Mouse (Mus musculus) left cerebral cortex, postnatal 14 days (tissue): Measurements from ENCODE around the gene Asb15. TPM values are rescaled to one million over a fixed set of nuclear protein-coding genes. Genes with fewer than 3 reads are reported as not detected.
A peak's percentile ranks its signal among the peaks of the same experiment; 100 is the strongest.

ENCODE experiments used
- DNase-seq, 2 experiments: peaks; one replicate each; pipeline ENCODE4 v3.0.0; 2021 to 2022; ENCODE audit warnings: low spot score in 2 of 2, mixed read lengths in 1 of 2
- intact Hi-C: fragments of 180-260 bp; cut with DNase I; formaldehyde crosslinking; loops from one replicate; pipeline ENCODE4 v1.15.1; 2025
- total RNA-seq, 2 experiments: library from RNA; stranded (reverse); gene quantifications; 2 replicates each; pipeline ENCODE4 v1.2.3; 2021

The Asb15 gene
- total RNA-seq, 2 experiments from 2014 or later, result not detected

DNA sequence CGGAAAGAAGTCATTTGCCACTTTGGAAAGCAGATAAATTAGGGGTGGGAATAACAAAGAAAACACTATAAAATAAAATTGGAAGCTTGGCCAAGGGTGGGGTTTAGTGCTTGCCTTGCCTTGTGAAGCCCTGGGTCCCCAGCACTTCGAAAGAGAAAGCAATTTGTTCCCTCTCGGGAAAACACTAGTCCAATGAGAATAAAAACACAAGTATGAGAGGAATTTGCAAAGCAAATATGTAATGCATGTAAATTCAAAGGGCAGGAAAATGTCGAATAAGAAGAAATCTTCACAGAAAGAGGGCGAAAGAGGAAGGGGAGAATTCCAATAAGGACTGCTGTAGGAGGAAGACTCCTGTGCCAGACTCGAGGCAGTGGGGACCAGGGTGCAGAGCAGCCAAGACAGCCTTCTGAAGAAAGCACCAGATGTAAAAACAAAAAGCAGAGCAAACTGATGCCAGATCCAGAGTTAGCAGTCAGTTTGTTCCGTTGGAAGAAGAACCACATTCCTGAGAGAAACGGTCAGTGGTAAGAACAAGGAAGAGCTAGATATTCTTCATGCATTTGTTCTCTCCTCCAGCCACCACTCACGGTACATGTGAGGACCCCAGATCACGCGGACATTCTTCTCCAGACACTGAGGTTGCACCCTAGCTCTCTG is 26.6 kb downstream of the Asb15 start:
- DNase-seq, result no peak
- intact Hi-C loops, result no loop called here

- no peak for DNase-seq
- intact Hi-C loops, result no loop called here
Observed at GRCm38 (mm10) chr6:24555488-24555887, 27.5 kb downstream of the Asb15 start.

GRCm38 (mm10) chr6:24564081-24564480 is 36.1 kb downstream of the Asb15 start:
- intact Hi-C loops, result no loop called here
- peak in 1 of 2 experiments; percentile 11 for DNase-seq

DNA sequence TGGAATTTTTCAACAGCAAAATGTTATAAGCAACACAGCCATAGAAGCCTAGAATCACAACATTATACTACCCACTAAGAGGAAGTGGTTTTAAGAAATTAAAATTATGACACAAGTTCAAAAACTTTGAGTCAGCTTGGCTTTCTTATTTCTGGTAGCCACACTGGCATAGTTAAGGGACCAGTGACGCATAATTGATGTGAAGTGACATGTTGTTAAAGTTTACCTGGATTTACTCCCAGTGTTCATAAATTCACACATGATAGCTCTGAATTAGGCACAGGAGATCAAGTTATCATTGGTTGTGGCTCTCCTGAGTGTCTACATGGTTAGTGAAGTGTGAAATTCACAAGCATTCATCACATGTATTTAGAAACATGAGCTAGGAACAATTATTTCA is 36.9 kb downstream of the Asb15 start:
- intact Hi-C loops, result no loop called here
- DNase-seq, result no peak

GRCm38 (mm10) chr6:24568963-24569362 is 41.0 kb downstream of the Asb15 start:
- DNase-seq, result no peak
- intact Hi-C loops, result no loop called here

DNA sequence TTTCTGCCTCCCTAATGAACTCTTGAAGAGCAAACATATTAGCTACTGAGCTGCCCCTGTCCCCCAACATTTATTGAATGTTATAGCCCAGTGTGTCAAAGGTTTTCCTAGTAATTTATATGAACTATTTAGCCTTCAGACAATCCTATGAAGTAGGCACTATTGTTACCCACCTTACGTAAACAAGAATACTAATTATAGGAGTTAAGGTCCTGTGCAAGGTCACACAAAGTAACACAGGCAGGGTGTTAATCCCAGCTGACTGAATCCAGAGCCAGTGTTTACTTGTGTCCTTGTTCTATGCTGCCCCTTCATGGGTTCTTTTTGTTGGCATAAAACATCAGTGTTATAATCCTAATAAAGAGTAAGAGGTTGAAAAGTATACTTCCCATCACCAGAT is 41.8 kb downstream of the Asb15 start:
- no peak for DNase-seq
- intact Hi-C loops, result loop anchor here (5.0 kb wide), 1 partner anchor 153 kb away; no protein-coding TSS in a partner anchor

- intact Hi-C loops, result loop anchor here (5.0 kb wide), 1 partner anchor 152 kb away; no protein-coding TSS in a partner anchor
- no peak for DNase-seq
Observed at GRCm38 (mm10) chr6:24570278-24570677, 42.3 kb downstream of the Asb15 start.

DNA sequence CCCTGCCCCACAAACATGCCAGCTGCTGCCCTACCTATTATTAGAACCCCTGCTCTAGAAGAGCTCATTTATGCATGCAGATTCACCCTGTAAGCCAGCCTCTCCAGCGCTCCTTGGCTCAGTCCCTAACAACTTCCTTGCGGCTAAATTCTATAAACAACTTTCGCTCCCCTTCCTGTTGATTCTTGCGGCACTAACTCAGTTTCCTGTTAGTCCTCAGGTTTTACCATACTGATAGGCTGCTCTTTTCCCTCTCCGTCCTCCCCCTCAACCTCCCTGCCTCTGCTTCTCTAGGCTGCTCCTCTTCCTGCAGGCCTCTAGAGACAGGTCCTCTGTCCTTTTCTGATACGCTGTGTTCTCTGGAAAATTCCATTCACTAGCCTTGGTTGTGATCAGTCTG is 43.2 kb downstream of the Asb15 start:
- no peak for DNase-seq
- intact Hi-C loops, result loop anchor here (5.0 kb wide), 1 partner anchor 151 kb away; no protein-coding TSS in a partner anchor

GRCm38 (mm10) chr6:24572431-24572830 is 44.5 kb downstream of the Asb15 start:
- intact Hi-C loops, result loop anchor here (5.0 kb wide), 1 partner anchor 150 kb away; no protein-coding TSS in a partner anchor
- DNase-seq, result no peak

DNA sequence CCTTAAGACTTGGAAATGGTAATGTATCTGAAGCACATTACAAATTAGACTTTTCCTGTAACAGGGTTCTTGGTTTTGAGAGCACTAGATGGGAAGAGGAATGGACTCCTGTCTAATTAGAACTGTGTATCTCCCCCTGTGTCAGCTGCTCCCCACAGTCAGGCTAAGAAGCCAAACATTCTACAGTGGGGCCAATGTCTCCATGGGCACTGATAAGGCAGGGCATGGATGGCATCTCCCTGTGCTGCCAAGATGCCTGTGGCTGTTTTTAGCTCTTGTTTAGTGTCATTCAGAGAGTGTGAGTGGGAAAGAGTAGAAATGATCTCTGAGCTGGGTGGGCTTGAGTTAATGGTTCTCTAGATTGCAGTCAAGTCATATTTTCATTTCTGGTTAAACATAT is 45.4 kb downstream of the Asb15 start:
- DNase-seq, result no peak
- intact Hi-C loops, result loop anchor here (5.0 kb wide), 1 partner anchor 149 kb away; no protein-coding TSS in a partner anchor

DNA sequence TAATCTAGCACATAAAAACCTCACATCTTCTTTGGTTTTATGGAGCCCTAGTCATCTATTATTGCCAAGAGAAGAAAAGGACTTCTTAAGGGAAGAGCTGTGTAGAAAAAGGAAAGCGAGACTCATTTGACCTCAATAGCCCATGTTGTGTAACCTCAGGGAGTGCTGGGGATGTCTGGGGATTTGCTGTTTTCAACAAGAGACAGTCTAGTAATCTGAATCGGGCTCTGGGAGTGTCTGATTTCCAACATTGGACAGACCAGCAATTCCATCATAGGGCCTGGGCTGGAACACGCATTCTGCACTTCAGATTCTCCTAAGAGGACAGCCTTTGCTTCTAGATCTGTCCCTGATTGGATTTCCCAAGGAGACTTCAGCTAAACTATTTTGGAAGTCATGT is 55.5 kb downstream of the Asb15 start:
- intact Hi-C loops, result no loop called here
- DNase-seq, result no peak

- intact Hi-C loops, result no loop called here
- no peak for DNase-seq
Observed at GRCm38 (mm10) chr6:24585431-24586310, 57.7 kb downstream of the Asb15 start.

DNA sequence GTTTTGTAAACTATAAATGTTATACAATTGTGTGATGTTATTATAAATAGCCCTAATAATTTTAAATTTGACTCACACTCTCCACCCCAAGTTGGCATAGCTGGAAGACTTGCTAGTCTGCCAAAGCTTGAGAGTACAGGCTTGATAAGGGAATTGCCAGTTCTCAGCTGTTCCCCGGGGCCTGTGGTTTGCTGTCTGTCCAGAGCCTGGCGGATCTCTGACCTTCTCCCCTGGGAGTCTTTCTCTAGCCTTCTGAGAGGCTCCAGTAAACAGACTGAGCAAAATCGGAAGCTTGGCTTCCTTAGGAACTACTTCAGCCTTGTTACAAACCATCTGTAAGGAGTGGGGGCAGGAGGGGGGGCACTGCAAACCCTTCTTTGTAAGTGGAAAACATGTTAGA is 58.9 kb downstream of the Asb15 start:
- intact Hi-C loops, result no loop called here
- no peak for DNase-seq

DNA sequence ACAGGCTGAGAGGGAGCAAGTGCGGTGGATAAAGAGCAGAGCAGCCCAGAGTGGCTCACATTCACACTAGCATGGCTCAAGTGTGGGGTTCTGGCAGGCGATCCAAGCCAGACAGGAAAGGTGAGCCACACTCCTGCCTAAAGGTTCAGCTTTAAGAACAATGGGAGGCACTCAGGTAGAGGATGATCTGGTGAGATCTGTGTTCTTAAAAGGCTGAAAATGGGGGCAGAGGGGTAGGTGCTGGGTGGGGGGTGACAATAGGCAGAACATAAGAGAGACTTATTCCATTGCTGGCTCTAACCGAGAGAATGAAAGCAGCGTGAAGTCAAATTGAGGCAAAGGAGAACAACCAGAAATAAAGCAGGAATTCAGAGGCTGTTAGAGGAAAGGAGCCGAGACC is 62.3 kb downstream of the Asb15 start:
- no peak for DNase-seq
- intact Hi-C loops, result no loop called here

DNA sequence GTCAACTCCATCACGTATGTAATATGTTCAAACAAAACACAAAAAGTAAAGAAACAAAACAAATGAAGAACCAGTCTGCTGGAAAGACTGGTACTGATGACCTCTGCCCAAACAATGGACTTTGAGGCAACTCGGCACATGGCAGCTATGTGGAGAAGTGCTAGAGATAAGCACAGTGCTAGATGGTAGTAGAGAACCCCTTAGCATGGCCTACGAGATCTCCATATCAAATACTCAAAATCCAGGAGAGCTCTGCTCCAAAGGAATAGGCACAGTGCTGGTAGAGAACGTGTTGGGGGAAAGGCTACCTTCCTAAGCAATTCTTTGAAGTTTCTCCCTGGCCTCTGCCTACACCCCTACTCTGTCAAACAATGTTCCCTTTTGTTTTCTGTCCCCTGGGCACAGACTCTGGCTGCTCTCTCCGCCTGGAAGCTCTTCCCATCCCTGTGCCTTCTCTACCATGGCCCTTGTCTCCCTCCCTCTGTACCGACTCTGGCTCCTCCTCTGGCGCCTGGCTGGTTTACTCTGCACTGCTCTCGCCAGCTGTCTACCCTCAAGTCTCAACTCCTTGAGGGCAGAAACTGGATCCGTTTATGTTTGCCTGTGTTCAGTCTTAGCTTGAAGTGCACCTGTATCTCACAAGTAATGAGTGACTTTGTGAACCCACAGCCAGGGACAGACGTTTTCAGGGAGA is 63.7 kb downstream of the Asb15 start:
- DNase-seq, result no peak
- intact Hi-C loops, result no loop called here

DNA sequence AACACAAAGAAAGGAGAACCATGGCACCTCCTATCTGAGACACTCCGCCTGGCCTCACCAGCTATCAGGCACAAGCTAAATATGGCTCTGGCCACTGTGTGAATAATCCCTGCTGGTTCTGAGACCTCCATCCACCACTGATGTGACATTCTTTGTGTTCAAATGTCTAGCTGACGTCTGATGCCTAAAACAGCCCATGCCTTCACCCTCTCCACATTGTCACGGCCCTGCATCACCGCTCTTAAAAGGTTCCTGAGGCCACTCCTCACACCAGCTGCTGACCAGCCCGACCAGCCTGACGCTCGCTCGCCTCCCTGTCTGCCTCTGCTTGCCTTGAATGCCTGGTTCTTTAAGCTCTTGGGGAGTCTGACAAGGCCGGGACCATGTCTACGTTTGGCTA is 69.6 kb downstream of the Asb15 start, which contains the start of gene Lmod2:
Lmod2 (plus strand) TSS at position 263 of the 400 bp plus-strand sequence.
- no peak for DNase-seq
- intact Hi-C loops, result no loop called here

DNA sequence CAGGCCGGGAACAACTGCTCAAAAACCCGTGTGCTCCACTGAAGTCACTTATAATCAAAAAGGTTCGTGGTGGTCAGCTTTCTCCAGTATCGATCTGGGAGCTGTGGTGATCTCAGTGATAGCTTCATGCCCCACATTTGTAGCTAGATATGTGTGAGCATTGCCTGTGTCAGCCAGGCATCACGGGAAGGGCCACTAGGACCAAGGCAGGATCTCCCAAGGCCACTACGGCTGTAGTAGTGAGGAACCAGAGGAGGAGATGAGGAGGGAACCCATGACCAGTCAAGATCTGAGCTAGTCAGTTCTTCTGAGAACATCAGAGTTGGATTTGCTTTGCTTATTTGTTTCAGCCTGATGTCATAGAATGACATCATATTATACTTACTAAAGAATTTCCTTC is 71.2 kb downstream of the Asb15 start:
- no peak for DNase-seq
- intact Hi-C loops, result no loop called here

DNA sequence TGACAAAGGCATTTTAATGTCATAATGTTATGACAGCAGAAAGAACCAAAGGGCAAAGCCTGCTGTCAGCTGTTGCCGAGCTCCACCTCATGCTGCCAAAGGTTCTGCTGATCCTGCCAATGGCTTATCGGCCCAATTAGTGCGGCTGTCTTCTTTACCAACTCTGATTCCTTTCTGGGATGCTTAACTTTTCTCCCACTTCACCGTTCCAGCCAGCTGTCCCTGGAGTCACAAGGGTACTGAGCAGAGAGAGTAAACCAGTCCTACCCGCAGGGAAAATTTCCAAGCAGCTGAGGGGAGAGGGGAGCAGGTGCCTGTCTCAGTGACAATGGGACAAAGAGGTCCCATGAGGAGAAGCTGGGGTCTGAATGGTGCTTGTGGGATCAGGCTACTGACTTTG is 71.7 kb downstream of the Asb15 start:
- intact Hi-C loops, result no loop called here

GRCm38 (mm10) chr6:24600134-24600533 is 72.2 kb downstream of the Asb15 start:
- no peak for DNase-seq
- intact Hi-C loops, result no loop called here

More for the DNA sequence above, 71.7 kb downstream of the Asb15 start:
- no peak for DNase-seq

DNA sequence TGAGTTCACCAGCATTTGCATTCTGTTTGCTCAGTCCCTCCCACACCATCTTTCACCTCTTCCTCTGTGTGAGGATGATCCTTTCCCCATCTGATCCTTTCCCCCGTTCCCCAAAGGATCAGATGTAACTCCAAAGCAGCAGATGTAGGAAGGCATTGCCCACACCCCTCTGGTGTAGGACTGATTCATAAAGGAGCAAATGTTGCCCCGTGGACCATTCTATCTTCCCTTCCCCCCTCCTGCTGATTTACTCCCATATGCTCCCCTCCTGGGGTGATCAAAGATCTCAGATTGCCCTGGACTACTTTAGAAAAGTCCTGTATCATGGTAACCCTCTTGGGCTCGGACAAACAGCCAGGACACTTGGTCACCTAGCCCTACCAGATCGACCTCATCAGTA is 72.8 kb downstream of the Asb15 start:
- intact Hi-C loops, result no loop called here

More for the DNA sequence above, 72.8 kb downstream of the Asb15 start:
- DNase-seq, result no peak
